In the genomic region with DNA sequence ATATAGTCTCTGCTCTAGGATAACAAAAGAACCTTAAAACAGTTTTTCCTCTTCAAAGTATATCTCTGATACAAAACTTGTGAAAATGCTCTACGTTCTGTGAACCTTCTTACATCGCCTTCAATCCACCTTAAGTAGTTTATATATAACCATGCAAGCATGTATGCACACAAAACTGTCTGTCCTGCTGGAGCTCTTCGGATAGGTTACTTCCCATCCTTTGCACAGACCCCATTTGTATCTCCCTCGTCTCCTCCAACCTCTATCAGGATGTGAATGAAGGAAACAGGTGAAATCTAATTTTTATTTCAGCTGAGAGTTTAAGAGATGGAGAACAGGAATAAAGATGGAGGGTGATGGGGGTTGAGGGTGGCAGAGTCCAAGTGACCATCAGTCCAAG, we compare ENCODE assay signal across 9 mouse cellular contexts. TPM values are rescaled to one million over a fixed set of nuclear protein-coding genes. Genes with fewer than 3 reads are reported as not detected.
DNase-seq lines count a peak whose midpoint lies in the region; ATAC-seq lines count a peak whose summit lies in the region.
"Had no signal": no experiment of that assay in that cellular context is flagged by ENCODE, and none has a peak within 500 bp of the region (broad histone marks: within the 10 kb centered on the region; RNA-seq: fewer than 3 reads in every experiment).

No protein-coding gene starts in this region.

- 36% methylated on average over 4 of the region's 4 CpGs for WGBS in lung, embryonic 15.5 days
- WGBS in forebrain, embryonic 13.5 days, result 51% methylated on average over 4 of the region's 4 CpGs
- 43% methylated on average over 4 of the region's 4 CpGs for WGBS in limb, embryonic 13.5 days
- 46% methylated on average over 4 of the region's 4 CpGs for WGBS in neural tube, embryonic 15.5 days

- peak overlapping the region; percentile 79 for H3K9ac ChIP-seq in lung, embryonic 15.5 days
- peak overlapping the region; percentile 82; the same call in 1 of the 2 replicates for H3K9ac ChIP-seq in forebrain, embryonic 13.5 days
- H3K9ac ChIP-seq in limb, embryonic 13.5 days, result peak overlapping the region; percentile 92
- peak overlapping the region; percentile 80 for H3K9ac ChIP-seq in neural tube, embryonic 15.5 days (replicated peaks)

- no peaks in the 10 kb centered on the region for H3K27me3 ChIP-seq in lung, embryonic 15.5 days
- H3K27me3 ChIP-seq in forebrain, embryonic 13.5 days, result no peaks in the 10 kb centered on the region
- H3K27me3 ChIP-seq in limb, embryonic 13.5 days, result no peaks in the 10 kb centered on the region
- no peaks in the 10 kb centered on the region for H3K27me3 ChIP-seq in neural tube, embryonic 15.5 days (replicated peaks)

- H3K36me3 ChIP-seq in lung, embryonic 15.5 days, result peaks cover 3% of the 10 kb centered on the region; the same call in 1 of the 2 replicates
- H3K36me3 ChIP-seq in forebrain, embryonic 13.5 days (ENCODE audit: poor library complexity, severe bottlenecking), result peaks cover 8% of the 10 kb centered on the region
- H3K36me3 ChIP-seq in limb, embryonic 13.5 days, result peaks cover 22% of the 10 kb centered on the region
- peaks cover 6% of the 10 kb centered on the region; the same call in 1 of the 2 replicates for H3K36me3 ChIP-seq in neural tube, embryonic 15.5 days

- no peak for DNase-seq in lung, postnatal 10 days
- DNase-seq in thymus, postnatal 36 days, result no peak
- no peak for DNase-seq in left cerebral cortex, adult 11 months (ENCODE audit: low spot score)
- no peak for DNase-seq in embryo, embryonic 9.5 days (ENCODE audit: extremely low spot score)

- no peak for ATAC-seq in lung, embryonic 15.5 days (ENCODE audit: borderline replicate concordance, extremely low read depth, low FRiP score, low TSS enrichment)
- ATAC-seq in forebrain, embryonic 13.5 days, result peak; percentile 50
- peak; percentile 62 for ATAC-seq in limb, embryonic 13.5 days (ENCODE audit: low FRiP score, low read depth)
- 0 out of 2 replicates have a peak, but pooled peaks have one; percentile 12 for ATAC-seq in neural tube, embryonic 15.5 days (ENCODE audit: low FRiP score)

- peaks cover 8% of the 10 kb centered on the region for H3K4me1 ChIP-seq in lung, embryonic 15.5 days
- H3K4me1 ChIP-seq in forebrain, embryonic 13.5 days, result peaks cover 23% of the 10 kb centered on the region
- peaks cover 11% of the 10 kb centered on the region; the same call in 1 of the 2 replicates for H3K4me1 ChIP-seq in limb, embryonic 13.5 days
- H3K4me1 ChIP-seq in neural tube, embryonic 15.5 days, result peaks cover 22% of the 10 kb centered on the region

- H3K27ac ChIP-seq in lung, embryonic 15.5 days, result peak overlapping the region; percentile 86; the same call in 1 of the 2 replicates
- H3K27ac ChIP-seq in forebrain, embryonic 13.5 days, result no peak overlapping the region
- peak overlapping the region; percentile 18; the same call in 1 of the 2 replicates for H3K27ac ChIP-seq in limb, embryonic 13.5 days
- H3K27ac ChIP-seq in neural tube, embryonic 15.5 days (replicated peaks), result peak overlapping the region; percentile 95

- H3K9me3 ChIP-seq in lung, embryonic 15.5 days, result no peaks in the 10 kb centered on the region
- H3K9me3 ChIP-seq in forebrain, embryonic 13.5 days (replicated peaks), result no peaks in the 10 kb centered on the region
- no peaks in the 10 kb centered on the region for H3K9me3 ChIP-seq in limb, embryonic 13.5 days
- H3K9me3 ChIP-seq in neural tube, embryonic 15.5 days (replicated peaks), result no peaks in the 10 kb centered on the region; the same call in 1 of the 2 replicates

- peak overlapping the region; percentile 75 for H3K4me2 ChIP-seq in lung, embryonic 15.5 days
- peak overlapping the region; percentile 75 for H3K4me2 ChIP-seq in forebrain, embryonic 13.5 days
- H3K4me2 ChIP-seq in limb, embryonic 13.5 days (replicated peaks), result peak overlapping the region; percentile 73
- H3K4me2 ChIP-seq in neural tube, embryonic 15.5 days, result peak overlapping the region; percentile 60

- H3K4me3 ChIP-seq in lung, embryonic 15.5 days, result peak overlapping the region; percentile 67
- H3K4me3 ChIP-seq in forebrain, embryonic 13.5 days, result peak overlapping the region; percentile 56
- peak overlapping the region; percentile 68 for H3K4me3 ChIP-seq in limb, embryonic 13.5 days
- peak overlapping the region; percentile 71 for H3K4me3 ChIP-seq in neural tube, embryonic 15.5 days (replicated peaks)

RNA-seq across cellular contexts. Expression of gene Usp40, which starts 0.4 kb away (rescaled TPM):
- 34.6 and 36.8 TPM in 2 replicates for polyA plus RNA-seq in lung, embryonic 15.5 days (2015; fragmentation: Nextera tagmentation; extraction: Ambion mirVana)
- 31.0 and 32.1 TPM in 2 replicates for polyA plus RNA-seq in forebrain, embryonic 13.5 days (2015; fragmentation: Nextera tagmentation; extraction: Ambion mirVana)
- polyA plus RNA-seq in limb, embryonic 13.5 days (2015; fragmentation: Nextera tagmentation; extraction: Ambion mirVana), result 53.8 and 53.9 TPM in 2 replicates
- 20.4 and 22.5 TPM in 2 replicates for polyA plus RNA-seq in neural tube, embryonic 15.5 days (2015; fragmentation: Nextera tagmentation; extraction: Ambion mirVana)

RNA-seq across cellular contexts. Expression of gene Ugt1a10, which starts 46.5 kb away (rescaled TPM):
- 0.22 TPM in 1 of 2 replicates, not detected in the other for polyA plus RNA-seq in lung, embryonic 15.5 days (2015; fragmentation: Nextera tagmentation; extraction: Ambion mirVana)
- polyA plus RNA-seq in forebrain, embryonic 13.5 days (2015; fragmentation: Nextera tagmentation; extraction: Ambion mirVana), result not detected in 2 replicates
- polyA plus RNA-seq in limb, embryonic 13.5 days (2015; fragmentation: Nextera tagmentation; extraction: Ambion mirVana), result not detected in 2 replicates
- not detected in 2 replicates for polyA plus RNA-seq in neural tube, embryonic 15.5 days (2015; fragmentation: Nextera tagmentation; extraction: Ambion mirVana)
- polyA plus RNA-seq: small intestine, adult 2 months had no signal
